Mouse (Mus musculus) hindbrain, embryonic 10.5 days (tissue): ENCODE results near the gene Unc93a2. TPM values are rescaled to one million over a fixed set of nuclear protein-coding genes. Genes with fewer than 3 reads are reported as not detected.
A peak's percentile ranks its signal among the peaks of the same experiment; 100 is the strongest.
"Not testable (repeated sequence)": the region's sequence is repeated elsewhere in the genome, so short reads cannot be mapped to it uniquely, and the experiment has no call there.

ENCODE experiments used
- DNase-seq: peaks from one replicate; pipeline ENCODE4 v3.0.0-alpha.2; 2017; ENCODE audit warnings: low spot score
- H3K27ac ChIP-seq: fragments of 300-500 bp; sonication (generic); 2 replicates; pipeline ENCODE4 v1.5.1; 2016; ENCODE audit warnings: mild to moderate bottlenecking, moderate library complexity
- H3K27me3 ChIP-seq: fragments of 300-500 bp; sonication (generic); 2 replicates; pipeline ENCODE4 v1.6.1; 2016; ENCODE audit warnings: mild to moderate bottlenecking; ENCODE audit not compliant: poor library complexity, insufficient read depth, severe bottlenecking
- H3K36me3 ChIP-seq: fragments of 300-500 bp; sonication (generic); 2 replicates; pipeline ENCODE4 v1.6.1; 2016; ENCODE audit warnings: mild to moderate bottlenecking, moderate library complexity
- H3K4me1 ChIP-seq: fragments of 300-500 bp; sonication (generic); replicated peaks from 2 replicates; pipeline ENCODE4 v1.6.1; 2016; ENCODE audit warnings: mild to moderate bottlenecking
- H3K4me3 ChIP-seq: fragments of 300-500 bp; sonication (generic); 2 replicates; pipeline ENCODE4 v1.5.1; 2016; ENCODE audit warnings: mild to moderate bottlenecking, moderate library complexity
- H3K9me3 ChIP-seq: fragments of 300-500 bp; sonication (generic); 2 replicates; pipeline ENCODE4 v1.6.1; 2016; ENCODE audit warnings: mild to moderate bottlenecking, moderate library complexity
- WGBS: fragments of 180-500 bp; shearing (Covaris S2); methylation state at CpG from one replicate; pipeline ENCODE4 v1.1.7; 2016; 5-methylcytosine and 5-hydroxymethylcytosine counted together
- polyA plus RNA-seq: library from polyadenylated mRNA; unstranded; fragments of >200 nt; fragmentation: Nextera tagmentation; extraction: Ambion mirVana; gene quantifications from 2 replicates; pipeline ENCODE4 v1.2.1, GENCODE M21; 2016

The Unc93a2 gene
- polyA plus RNA-seq, 1 experiment from 2014 or later = not detected

- not testable (repeated sequence) for H3K9me3 ChIP-seq, H3K4me1 ChIP-seq, DNase-seq, H3K4me3 ChIP-seq, H3K27me3 ChIP-seq, H3K36me3 ChIP-seq, H3K27ac ChIP-seq
- 82% methylated on average over 8 of the region's 8 CpGs for WGBS
These were observed 3.7 kb upstream of the Unc93a2 start for GRCm38 (mm10) chr17:7388958-7389356.

- WGBS = no CpG with 5 or more reads among the region's 2 CpGs
- not testable (repeated sequence) for DNase-seq, H3K36me3 ChIP-seq, H3K27me3 ChIP-seq, H3K4me1 ChIP-seq, H3K9me3 ChIP-seq, H3K4me3 ChIP-seq, H3K27ac ChIP-seq
These were observed 3.2 kb upstream of the Unc93a2 start for GRCm38 (mm10) chr17:7388341-7388957.

- H3K4me3 ChIP-seq, H3K4me1 ChIP-seq, H3K27ac ChIP-seq, H3K36me3 ChIP-seq, H3K9me3 ChIP-seq, H3K27me3 ChIP-seq: not testable (repeated sequence)
- 76% methylated on average over 8 of the region's 8 CpGs for WGBS
- peak; percentile 2 for DNase-seq
These were observed 752 bp upstream of the Unc93a2 start for GRCm38 (mm10) chr17:7386016-7386415.

- not testable (repeated sequence) for H3K9me3 ChIP-seq, H3K4me3 ChIP-seq, H3K27ac ChIP-seq, H3K36me3 ChIP-seq, H3K27me3 ChIP-seq, DNase-seq, H3K4me1 ChIP-seq
- 78% methylated on average over 12 of the region's 13 CpGs for WGBS
These were observed 1.8 kb downstream of the Unc93a2 start for GRCm38 (mm10) chr17:7383167-7384143.

- not testable (repeated sequence) for H3K27me3 ChIP-seq, H3K36me3 ChIP-seq, H3K4me1 ChIP-seq, H3K9me3 ChIP-seq, DNase-seq, H3K4me3 ChIP-seq, H3K27ac ChIP-seq
- WGBS = 90% methylated on average over 1 of the region's 3 CpGs
These were observed 2.6 kb downstream of the Unc93a2 start for GRCm38 (mm10) chr17:7382711-7383110.

- not testable (repeated sequence) for H3K27ac ChIP-seq, H3K27me3 ChIP-seq, H3K4me1 ChIP-seq, DNase-seq, H3K36me3 ChIP-seq, H3K4me3 ChIP-seq, H3K9me3 ChIP-seq
- 42% methylated on average over 2 of the region's 3 CpGs for WGBS
These were observed 7.4 kb downstream of the Unc93a2 start for GRCm38 (mm10) chr17:7377907-7378306.

- not testable (repeated sequence) for H3K9me3 ChIP-seq, H3K27me3 ChIP-seq, DNase-seq, H3K4me3 ChIP-seq, H3K4me1 ChIP-seq, H3K27ac ChIP-seq, H3K36me3 ChIP-seq
- 81% methylated on average over 1 of the region's 3 CpGs for WGBS
These were observed 8.1 kb downstream of the Unc93a2 start for GRCm38 (mm10) chr17:7376951-7377700.

- not testable (repeated sequence) for H3K4me1 ChIP-seq, H3K4me3 ChIP-seq, H3K27ac ChIP-seq, H3K36me3 ChIP-seq, H3K27me3 ChIP-seq, H3K9me3 ChIP-seq, DNase-seq
- 76% methylated on average over 3 of the region's 5 CpGs for WGBS
These were observed 13.4 kb downstream of the Unc93a2 start, which contains the start of gene Gm49630 for GRCm38 (mm10) chr17:7371879-7372278. Gene Gm49630, minus strand, starts transcription at chr17:7371979.

GRCm38 (mm10) chr17:7369401-7369800 lies 15.9 kb downstream of the Unc93a2 start:
- not testable (repeated sequence) for H3K4me3 ChIP-seq, H3K9me3 ChIP-seq, H3K4me1 ChIP-seq, H3K27me3 ChIP-seq, H3K36me3 ChIP-seq, DNase-seq, H3K27ac ChIP-seq
- WGBS = 69% methylated on average over 6 of the region's 6 CpGs

GRCm38 (mm10) chr17:7366676-7367374 lies 18.4 kb downstream of the Unc93a2 start:
- not testable (repeated sequence) for H3K36me3 ChIP-seq, H3K9me3 ChIP-seq, H3K4me3 ChIP-seq, H3K4me1 ChIP-seq, H3K27ac ChIP-seq, DNase-seq, H3K27me3 ChIP-seq
- WGBS = 51% methylated on average over 5 of the region's 7 CpGs

- H3K4me1 ChIP-seq, H3K9me3 ChIP-seq, H3K27ac ChIP-seq, H3K27me3 ChIP-seq, DNase-seq, H3K36me3 ChIP-seq, H3K4me3 ChIP-seq: not testable (repeated sequence)
- 80% methylated on average over 1 of the region's 1 CpGs for WGBS
These were observed 19.0 kb downstream of the Unc93a2 start for GRCm38 (mm10) chr17:7366265-7366664.

GRCm38 (mm10) chr17:7365615-7366014 lies 19.6 kb downstream of the Unc93a2 start:
- 78% methylated on average over 1 of the region's 3 CpGs for WGBS
- H3K9me3 ChIP-seq, DNase-seq, H3K27me3 ChIP-seq, H3K4me1 ChIP-seq, H3K36me3 ChIP-seq, H3K4me3 ChIP-seq, H3K27ac ChIP-seq: not testable (repeated sequence)
